Mouse (Mus musculus) megakaryocyte, embryonic 14.5 days (primary cell): Measurements from ENCODE around the gene Fry.

ENCODE experiments used
- FLI1 ChIP-seq: IDR thresholded peaks from 2 replicates; pipeline ENCODE4 v1.6.1; 2012; ENCODE audit warnings: low read length, inconsistent platforms, mixed read lengths
- GATA1 ChIP-seq: IDR thresholded peaks from 3 replicates; pipeline ENCODE4 v1.6.1; 2012; ENCODE audit warnings: mixed read lengths, low read length, inconsistent platforms, borderline replicate concordance

DNA sequence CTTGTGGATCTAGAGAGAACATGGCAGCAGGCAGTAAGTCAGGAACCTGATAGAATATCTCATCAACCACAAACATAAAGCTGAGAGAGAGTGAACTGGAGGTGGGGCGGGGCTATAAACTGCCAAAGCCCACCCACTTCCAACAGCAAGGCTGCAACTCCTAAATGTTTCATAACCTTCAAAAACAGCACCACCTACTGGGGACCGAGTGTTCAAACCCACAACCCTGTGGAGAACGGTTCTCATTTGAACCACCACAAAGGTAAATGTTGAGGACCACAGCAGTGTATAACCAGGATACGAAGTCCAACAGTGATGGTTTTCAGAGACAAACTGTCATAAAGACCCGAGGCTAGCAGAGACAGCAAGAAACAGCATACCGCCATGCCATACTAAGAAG is 196.1 kb downstream of the Fry start:
- TF ChIP-seq GATA1 (no peak), FLI1 (no peak)
